Mouse (Mus musculus) neural tube, embryonic 11.5 days (tissue): ENCODE measurements at regions not wholly inside any gene's neighbourhood (a gene's known extent, or its start where the extent isn't known, plus 50 kb on each side); places are given as distances from the start of the nearest gene placed in this dataset.
"Not testable (repeated sequence)": the region's sequence is repeated elsewhere in the genome, so short reads cannot be mapped to it uniquely, and the experiment has no call there.

Experiments
- ATAC-seq: fragments of 200-750 bp; cut with Nextera tagmentation; 2 replicates; pipeline ENCODE4 v1.8.0; 2017; ENCODE audit warnings: moderate number of reproducible peaks, mild to moderate bottlenecking, moderate TSS enrichment, moderate library complexity; ENCODE audit not compliant: insufficient read depth, low FRiP score, low TSS enrichment
- DNase-seq: peaks from one replicate; pipeline ENCODE4 v3.0.0-alpha.2; 2015; ENCODE audit warnings: low spot score
- H3K27ac ChIP-seq: fragments of 300-500 bp; sonication (generic); 2 replicates; pipeline ENCODE4 v1.5.1; 2014; ENCODE audit warnings: low read depth, mild to moderate bottlenecking, low read length
- H3K27me3 ChIP-seq: fragments of 300-500 bp; sonication (generic); 2 replicates; pipeline ENCODE4 v1.6.1; 2014; ENCODE audit warnings: mild to moderate bottlenecking, low read length, mixed read lengths; ENCODE audit not compliant: control insufficient read depth, insufficient read depth
- H3K36me3 ChIP-seq: fragments of 300-500 bp; sonication (generic); 2 replicates; pipeline ENCODE4 v1.6.1; 2014; ENCODE audit warnings: mild to moderate bottlenecking, low read length, moderate library complexity, mixed read lengths; ENCODE audit not compliant: control insufficient read depth, insufficient read depth
- H3K4me1 ChIP-seq: fragments of 300-500 bp; sonication (generic); 2 replicates; pipeline ENCODE4 v1.6.1; 2014; ENCODE audit warnings: low read length, mixed read lengths; ENCODE audit not compliant: control insufficient read depth, insufficient read depth
- H3K4me2 ChIP-seq: fragments of 300-500 bp; sonication (generic); 2 replicates; pipeline ENCODE4 v1.6.1; 2014; ENCODE audit warnings: low read depth, mild to moderate bottlenecking, moderate library complexity
- H3K4me3 ChIP-seq: fragments of 300-500 bp; sonication (generic); 2 replicates; pipeline ENCODE4 v1.5.1; 2014; ENCODE audit warnings: low read depth, low read length
- H3K9ac ChIP-seq: fragments of 300-500 bp; sonication (generic); 2 replicates; pipeline ENCODE4 v1.6.1; 2014; ENCODE audit warnings: mild to moderate bottlenecking, low read length
- H3K9me3 ChIP-seq: fragments of 300-500 bp; sonication (generic); 2 replicates; pipeline ENCODE4 v1.6.1; 2016; ENCODE audit warnings: low read length; ENCODE audit not compliant: control insufficient read depth
- WGBS: fragments of 180-500 bp; shearing (Covaris S2); extraction: QIAGEN DNeasy Blood & Tissue Kit; methylation state at CpG from one replicate; pipeline ENCODE4 v1.1.7; 2014; 5-methylcytosine and 5-hydroxymethylcytosine counted together

- H3K36me3 ChIP-seq, H3K27ac ChIP-seq, H3K4me2 ChIP-seq, H3K27me3 ChIP-seq, DNase-seq, H3K4me1 ChIP-seq, ATAC-seq, H3K9ac ChIP-seq, H3K4me3 ChIP-seq: not testable (repeated sequence)
- H3K9me3 ChIP-seq, result peaks cover 19% of the 10 kb centered on the region
- 81% methylated on average over 7 of the region's 10 CpGs for WGBS
Observed at GRCm38 (mm10) chr6:3179603-3180348, 219.6 kb downstream of the Samd9l start.

- not testable (repeated sequence) for ATAC-seq, H3K9me3 ChIP-seq, H3K36me3 ChIP-seq, H3K27ac ChIP-seq, H3K27me3 ChIP-seq, H3K4me3 ChIP-seq, H3K9ac ChIP-seq, DNase-seq, H3K4me1 ChIP-seq, H3K4me2 ChIP-seq
- WGBS, result 61% methylated on average over 4 of the region's 4 CpGs
Observed at GRCm38 (mm10) chr6:3169479-3169878, 229.9 kb downstream of the Samd9l start.

- no CpG with 5 or more reads among the region's 1 CpGs for WGBS
- H3K9me3 ChIP-seq, H3K4me3 ChIP-seq, H3K27me3 ChIP-seq, DNase-seq, H3K4me2 ChIP-seq, H3K9ac ChIP-seq, H3K36me3 ChIP-seq, ATAC-seq, H3K4me1 ChIP-seq, H3K27ac ChIP-seq: not testable (repeated sequence)
Observed at GRCm38 (mm10) chr6:3166149-3166548, 233.2 kb downstream of the Samd9l start.

- ATAC-seq, result not testable (repeated sequence)
Observed at GRCm38 (mm10) chr6:3151901-3152300, 247.5 kb downstream of the Samd9l start.

GRCm38 (mm10) chr6:3137823-3138222 lies 261.5 kb downstream of the Samd9l start:
- not testable (repeated sequence) for H3K4me2 ChIP-seq, H3K9ac ChIP-seq, DNase-seq, H3K4me1 ChIP-seq, H3K27ac ChIP-seq, H3K4me3 ChIP-seq, ATAC-seq, H3K27me3 ChIP-seq, H3K36me3 ChIP-seq
- H3K9me3 ChIP-seq, result peaks cover 13% of the 10 kb centered on the region
- WGBS, result 71% methylated on average over 3 of the region's 3 CpGs

More at GRCm38 (mm10) chr6:3151901-3152300, 247.5 kb downstream of the Samd9l start:
- not testable (repeated sequence) for H3K4me2 ChIP-seq, H3K27me3 ChIP-seq, H3K9ac ChIP-seq, H3K4me1 ChIP-seq, H3K9me3 ChIP-seq, H3K27ac ChIP-seq, H3K36me3 ChIP-seq, DNase-seq, H3K4me3 ChIP-seq
- 40% methylated on average over 2 of the region's 2 CpGs for WGBS

GRCm38 (mm10) chr6:3133763-3134162 lies 265.6 kb downstream of the Samd9l start:
- not testable (repeated sequence) for H3K36me3 ChIP-seq, H3K4me1 ChIP-seq, H3K4me2 ChIP-seq, ATAC-seq, H3K27me3 ChIP-seq, DNase-seq, H3K4me3 ChIP-seq, H3K9me3 ChIP-seq, H3K9ac ChIP-seq, H3K27ac ChIP-seq
- WGBS, result 79% methylated on average over 4 of the region's 4 CpGs

- not testable (repeated sequence) for ATAC-seq, H3K27me3 ChIP-seq, H3K4me1 ChIP-seq, DNase-seq, H3K9ac ChIP-seq, H3K4me2 ChIP-seq, H3K27ac ChIP-seq, H3K9me3 ChIP-seq, H3K36me3 ChIP-seq, H3K4me3 ChIP-seq
- 33% methylated on average over 1 of the region's 3 CpGs for WGBS
Observed at GRCm38 (mm10) chr6:3116296-3116695, 283.1 kb downstream of the Samd9l start.
